Mouse (Mus musculus): ENCODE measurements around the gene Sstr4.

DNA sequence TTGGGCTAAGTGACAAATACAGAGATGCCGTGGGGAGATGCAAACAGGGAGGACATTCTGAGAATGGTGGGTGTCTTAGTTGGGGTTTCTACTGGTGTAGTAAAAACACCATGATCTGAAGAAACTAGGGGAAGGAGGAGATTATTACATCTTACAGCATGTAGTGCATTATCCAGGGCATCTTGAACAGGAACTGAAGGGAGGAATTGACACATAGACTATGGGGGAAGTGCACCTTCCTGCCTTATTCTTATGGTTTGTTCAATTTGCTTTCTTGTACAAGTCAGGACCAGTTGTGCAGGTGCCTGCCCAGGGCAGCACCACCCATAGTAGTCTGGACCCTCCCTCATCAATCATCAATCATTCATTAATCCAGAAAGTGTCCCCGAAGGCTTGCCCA lies 8.2 kb upstream of the Sstr4 start:
- TF ChIP-seq CHD1 (IDR thresholded peaks at IDR 0.05; ENCODE audit: low read depth, low read length) (no peak), POLR2A (IDR thresholded peaks at IDR 0.05; ENCODE audit: control insufficient read depth in 1 of 2, insufficient read depth in 1 of 2, low read depth in 1 of 2, low read length in 2 of 2, poor library complexity in 1 of 2) (no peak), MAX (IDR thresholded peaks at IDR 0.05; ENCODE audit: low read length) (no peak)

Measured in MEL (cell line).